Mouse (Mus musculus): ENCODE data around the gene Gpr137.

Gpr137 gene

GRCm38 (mm10) chr19:6941372-6942248, 670 bp downstream of the Gpr137 start, which contains the start of gene Bad:
Gene Bad (plus strand): TSS chr19:6941861.
- peak; percentile 88 for DNase-seq (ENCODE audit: low read depth)

- DNase-seq (ENCODE audit: low read depth): no peak
Observed at GRCm38 (mm10) chr19:6940396-6941351, 1.6 kb downstream of the Gpr137 start.

GRCm38 (mm10) chr19:6939106-6940002, 2.9 kb downstream of the Gpr137 start:
- DNase-seq (ENCODE audit: low read depth): no peak

- DNase-seq (ENCODE audit: low read depth): no peak
Observed at GRCm38 (mm10) chr19:6937541-6938465, 4.5 kb downstream of the Gpr137 start.

GRCm38 (mm10) chr19:6936299-6936698, 6.0 kb downstream of the Gpr137 start:
- DNase-seq (ENCODE audit: low read depth): no peak

GRCm38 (mm10) chr19:6934195-6934977, 7.9 kb downstream of the Gpr137 start, which contains the start of gene Kcnk4:
Gene Kcnk4 (minus strand): TSS chr19:6934515.
- DNase-seq (ENCODE audit: low read depth): no peak

- no peak for DNase-seq (ENCODE audit: low read depth)
Observed at GRCm38 (mm10) chr19:6933436-6934194, 8.7 kb downstream of the Gpr137 start.

GRCm38 (mm10) chr19:6933102-6933435, 9.2 kb downstream of the Gpr137 start:
- no peak for DNase-seq (ENCODE audit: low read depth)

- DNase-seq (ENCODE audit: low read depth): no peak
Observed at GRCm38 (mm10) chr19:6932018-6932417, 10.3 kb downstream of the Gpr137 start.

- no peak for DNase-seq (ENCODE audit: low read depth)
Observed at GRCm38 (mm10) chr19:6931002-6931401, 11.3 kb downstream of the Gpr137 start.

- DNase-seq (ENCODE audit: low read depth): no peak
Observed at GRCm38 (mm10) chr19:6928080-6928479, 14.2 kb downstream of the Gpr137 start.

- no peak for DNase-seq (ENCODE audit: low read depth)
Observed at GRCm38 (mm10) chr19:6926559-6927255, 15.6 kb downstream of the Gpr137 start.

GRCm38 (mm10) chr19:6925611-6926329, 16.5 kb downstream of the Gpr137 start:
- no peak for DNase-seq (ENCODE audit: low read depth)

GRCm38 (mm10) chr19:6925307-6925573, 17.0 kb downstream of the Gpr137 start, which contains the start of gene Catsperz:
Gene Catsperz (minus strand): TSS chr19:6925380.
- DNase-seq (ENCODE audit: low read depth): no peak

- DNase-seq (ENCODE audit: low read depth): peak; percentile 69
Observed at GRCm38 (mm10) chr19:6924461-6925306, 17.6 kb downstream of the Gpr137 start.

- DNase-seq (ENCODE audit: low read depth): no peak
Observed at GRCm38 (mm10) chr19:6922901-6923735, 19.2 kb downstream of the Gpr137 start.
